Mouse (Mus musculus) kidney, postnatal 0 days (tissue): ENCODE results near the gene Mipol1. TPM values are rescaled to one million over a fixed set of nuclear protein-coding genes. Genes with fewer than 3 reads are reported as not detected.
"Not testable (repeated sequence)": the region's sequence is repeated elsewhere in the genome, so short reads cannot be mapped to it uniquely, and the experiment has no call there.

Experiments
- ATAC-seq: fragments of 200-750 bp; cut with Nextera tagmentation; replicated peaks from 2 replicates; pipeline ENCODE4 v1.8.0; 2017; ENCODE audit warnings: low read depth, moderate number of reproducible peaks, moderate TSS enrichment, moderate library complexity; ENCODE audit not compliant: low FRiP score
- DNase-seq: peaks from one replicate; pipeline ENCODE4 v3.0.0-alpha.2; 2016; ENCODE audit warnings: low spot score
- H3K27ac ChIP-seq: fragments of 300-500 bp; sonication (generic); 2 replicates; pipeline ENCODE4 v1.5.1; 2014; ENCODE audit warnings: mild to moderate bottlenecking
- H3K27me3 ChIP-seq: fragments of 300-500 bp; sonication (generic); 2 replicates; pipeline ENCODE4 v1.6.1; 2014; ENCODE audit warnings: low read length, mixed read lengths; ENCODE audit not compliant: insufficient read depth
- H3K36me3 ChIP-seq: fragments of 300-500 bp; sonication (generic); 2 replicates; pipeline ENCODE4 v1.6.1; 2014; ENCODE audit warnings: low read length, mixed read lengths; ENCODE audit not compliant: insufficient read depth
- H3K4me1 ChIP-seq: fragments of 300-500 bp; sonication (generic); replicated peaks from 2 replicates; pipeline ENCODE4 v1.6.1; 2014; ENCODE audit warnings: antibody characterized with exemption, low read length, mixed read lengths; ENCODE audit not compliant: insufficient read depth
- H3K4me2 ChIP-seq: fragments of 300-500 bp; sonication (generic); 2 replicates; pipeline ENCODE4 v1.6.1; 2014; ENCODE audit warnings: mild to moderate bottlenecking, low read length, moderate library complexity, mixed read lengths
- H3K4me3 ChIP-seq: fragments of 300-500 bp; sonication (generic); replicated peaks from 2 replicates; pipeline ENCODE4 v1.5.1; 2014; ENCODE audit warnings: low read depth, low read length
- H3K9ac ChIP-seq: fragments of 300-500 bp; sonication (generic); 2 replicates; pipeline ENCODE4 v1.6.1; 2014; ENCODE audit warnings: low read depth, low read length
- H3K9me3 ChIP-seq: fragments of 300-500 bp; sonication (generic); replicated peaks from 2 replicates; pipeline ENCODE4 v1.6.1; 2016; ENCODE audit warnings: low read length, inconsistent platforms, mixed read lengths
- CTCF ChIP-seq: IDR thresholded peaks from 2 replicates; pipeline ENCODE4 v1.5.1; 2016; ENCODE audit warnings: antibody characterized with exemption, low read depth, mild to moderate bottlenecking, moderate library complexity
- whole genome bisulfite sequencing: fragments of 180-500 bp; shearing (Covaris S2); extraction: QIAGEN DNeasy Blood & Tissue Kit; methylation state at CpG from one replicate; pipeline ENCODE4 v1.1.7; 2014; 5-methylcytosine and 5-hydroxymethylcytosine counted together
- polyA plus RNA-seq: library from polyadenylated mRNA; unstranded; fragments of >200 nt; fragmentation: Nextera tagmentation; extraction: Ambion mirVana; gene quantifications from 2 replicates; pipeline ENCODE4 v1.2.1, GENCODE M21; 2015

Mipol1 gene
- polyA plus RNA-seq, 1 experiment from 2014 or later: 13.1 TPM

- ATAC-seq: no peak
- TF ChIP-seq CTCF: no peak
Observed at GRCm38 (mm10) chr12:57204276-57204851, 25.9 kb upstream of the Mipol1 start.

DNA sequence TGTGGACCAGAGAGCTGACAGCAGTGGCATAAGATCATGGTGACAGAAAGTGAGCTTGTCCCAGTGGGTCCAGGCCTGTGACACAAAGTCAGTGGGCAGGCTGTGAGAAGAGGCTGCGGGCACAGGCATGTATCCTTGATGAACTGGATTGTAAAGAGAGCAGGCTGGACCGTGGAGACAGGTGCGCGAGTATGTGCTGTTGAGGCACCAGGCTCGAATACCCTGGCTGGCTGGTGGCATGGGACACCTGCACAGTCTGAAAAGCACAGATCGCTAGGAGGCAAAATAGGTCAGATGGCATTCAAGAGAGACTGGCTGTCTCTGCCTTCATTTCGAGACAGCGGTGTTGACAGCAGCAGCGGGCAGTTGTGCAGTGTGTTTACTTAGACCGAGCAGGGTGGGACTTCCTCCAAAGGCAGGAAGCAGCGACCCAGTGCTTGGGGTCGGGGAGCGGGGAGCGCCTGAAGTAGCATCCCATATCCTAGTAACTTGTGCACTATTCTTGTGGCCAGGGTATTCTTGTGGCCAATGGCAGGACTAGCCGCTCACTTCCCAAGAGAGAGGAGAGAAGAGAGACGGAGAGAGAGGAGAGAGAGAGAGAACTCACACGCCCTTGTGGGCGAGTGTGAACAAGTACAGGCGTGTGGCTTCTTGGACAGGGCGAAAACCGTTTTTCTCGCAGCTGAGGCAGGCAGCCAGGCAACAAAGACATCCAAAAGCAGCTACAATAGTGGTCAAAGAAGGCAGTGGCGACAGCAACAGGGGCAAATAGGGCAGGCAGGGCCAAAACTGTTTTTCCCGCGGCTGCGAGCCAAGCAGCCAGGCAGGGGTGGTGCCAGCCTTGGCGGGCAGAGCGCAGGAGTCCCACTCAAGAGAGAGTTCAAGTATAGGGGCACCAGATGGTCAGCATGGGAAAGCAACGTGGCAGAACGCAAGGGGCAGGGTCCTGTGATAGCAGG, 18.6 kb upstream of the Mipol1 start:
- DNase-seq: peak; percentile 28
- H3K27me3 ChIP-seq: no peaks in the 10 kb centered on the region
- peak overlapping the region; percentile 38 for H3K4me3 ChIP-seq
- peak overlapping the region; percentile 74 for H3K4me2 ChIP-seq
- H3K4me1 ChIP-seq: no peaks in the 10 kb centered on the region
- WGBS: 6% methylated on average over 30 of the region's 30 CpGs
- no peak for TF ChIP-seq CTCF
- ATAC-seq: peak; percentile 57
- H3K9ac ChIP-seq: peak overlapping the region; percentile 19
- H3K27ac ChIP-seq: no peak overlapping the region
- H3K36me3 ChIP-seq: no peaks in the 10 kb centered on the region
- no peaks in the 10 kb centered on the region for H3K9me3 ChIP-seq

More at GRCm38 (mm10) chr12:57204276-57204851, 25.9 kb upstream of the Mipol1 start:
- Histone ChIP-seq H3K27ac (no peak overlapping the region), H3K36me3 (no peaks in the 10 kb centered on the region), H3K4me2 (no peak overlapping the region), H3K9me3 (no peaks in the 10 kb centered on the region), H3K9ac (no peak overlapping the region), H3K4me3 (no peak overlapping the region), H3K27me3 (no peaks in the 10 kb centered on the region), H3K4me1 (no peaks in the 10 kb centered on the region)
- no peak for DNase-seq
- 83% methylated on average over 4 of the region's 4 CpGs for WGBS

DNA sequence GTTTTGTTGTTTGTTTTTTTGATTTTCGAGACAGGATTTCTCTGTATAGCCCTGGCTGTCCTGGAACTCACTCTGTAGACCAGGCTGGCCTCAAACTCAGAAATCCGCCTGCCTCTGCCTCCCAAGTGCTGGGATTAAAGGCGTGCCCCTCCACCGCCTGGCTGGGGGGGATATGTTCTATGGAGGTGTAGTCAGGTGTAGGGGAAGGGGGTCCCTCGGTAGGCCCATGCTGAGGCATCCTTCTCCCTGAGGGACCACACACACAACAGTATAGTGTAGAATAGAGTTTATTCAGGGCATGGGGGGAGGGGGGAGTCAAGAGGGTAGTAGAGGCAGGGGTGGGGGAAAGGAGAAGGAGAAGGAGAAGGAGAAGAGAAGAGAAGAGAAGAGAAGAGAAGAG, 17.8 kb upstream of the Mipol1 start:
- not testable (repeated sequence) for H3K4me2 ChIP-seq, H3K27ac ChIP-seq, H3K4me1 ChIP-seq, H3K36me3 ChIP-seq, DNase-seq, H3K9me3 ChIP-seq, H3K9ac ChIP-seq, ATAC-seq, H3K4me3 ChIP-seq, H3K27me3 ChIP-seq
- WGBS: 83% methylated on average over 5 of the region's 5 CpGs

GRCm38 (mm10) chr12:57226411-57226810, 3.8 kb upstream of the Mipol1 start:
- Histone ChIP-seq H3K9ac (no peak overlapping the region), H3K4me2 (no peak overlapping the region), H3K27me3 (no peaks in the 10 kb centered on the region), H3K4me1 (0 out of 2 replicates have a peak, but pooled peaks cover 3% of the 10 kb centered on the region), H3K4me3 (no peak overlapping the region), H3K27ac (no peak overlapping the region), H3K36me3 (no peaks in the 10 kb centered on the region), H3K9me3 (no peaks in the 10 kb centered on the region)
- WGBS: 83% methylated on average over 9 of the region's 9 CpGs
- no peak for ATAC-seq
- no peak for TF ChIP-seq CTCF
- no peak for DNase-seq

GRCm38 (mm10) chr12:57227776-57228175, 2.5 kb upstream of the Mipol1 start:
- Histone ChIP-seq H3K36me3 (no peaks in the 10 kb centered on the region), H3K4me1 (0 out of 2 replicates have a peak, but pooled peaks cover 5% of the 10 kb centered on the region), H3K27me3 (no peaks in the 10 kb centered on the region), H3K4me2 (no peak overlapping the region), H3K9ac (no peak overlapping the region), H3K4me3 (no peak overlapping the region), H3K9me3 (no peaks in the 10 kb centered on the region), H3K27ac (no peak overlapping the region)
- DNase-seq: peak; percentile 21
- no peak for ATAC-seq
- WGBS: 41% methylated on average over 3 of the region's 8 CpGs
- TF ChIP-seq CTCF: no peak

DNA sequence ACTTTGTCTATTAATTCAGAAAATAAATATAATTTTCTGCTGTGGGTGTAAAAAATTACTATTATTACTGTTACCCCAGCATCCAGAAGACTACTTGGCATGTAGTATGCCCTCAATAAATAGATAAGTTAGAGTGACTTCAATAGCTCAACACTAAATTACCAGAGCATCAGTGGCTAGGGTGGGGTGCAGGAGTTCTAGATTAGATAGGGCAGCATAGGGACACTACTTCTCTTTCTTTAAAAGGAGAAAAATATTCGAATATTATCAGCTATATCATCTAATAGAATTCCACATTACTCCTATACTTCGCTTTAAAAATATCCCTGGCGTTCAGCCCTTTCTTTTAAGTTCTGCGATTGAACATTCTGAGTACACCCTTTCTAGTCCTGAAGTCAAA, 524 bp upstream of the Mipol1 start:
- peak overlapping the region; percentile 77 for H3K4me3 ChIP-seq
- no peaks in the 10 kb centered on the region for H3K36me3 ChIP-seq
- 16% methylated on average over 4 of the region's 4 CpGs for WGBS
- DNase-seq: no peak
- TF ChIP-seq CTCF: no peak
- 0 out of 2 replicates have a peak, but pooled peaks cover 5% of the 10 kb centered on the region for H3K4me1 ChIP-seq
- ATAC-seq: no peak
- H3K27me3 ChIP-seq: no peaks in the 10 kb centered on the region
- H3K4me2 ChIP-seq: peak overlapping the region; percentile 86
- peak overlapping the region; percentile 83 for H3K9ac ChIP-seq
- no peaks in the 10 kb centered on the region for H3K9me3 ChIP-seq
- H3K27ac ChIP-seq: peak overlapping the region; percentile 93; the same call in 1 of the 2 replicates
